Mouse (Mus musculus): ENCODE results near the gene Ralgds. TPM values are rescaled to one million over a fixed set of nuclear protein-coding genes. Genes with fewer than 3 reads are reported as not detected.
A peak's percentile ranks its signal among the peaks of the same experiment; 100 is the strongest.
"Not testable (repeated sequence)": the region's sequence is repeated elsewhere in the genome, so short reads cannot be mapped to it uniquely, and the experiment has no call there.

The Ralgds gene
- total RNA-seq, 2 experiments from 2014 or later, result 123 to 128 TPM

DNA sequence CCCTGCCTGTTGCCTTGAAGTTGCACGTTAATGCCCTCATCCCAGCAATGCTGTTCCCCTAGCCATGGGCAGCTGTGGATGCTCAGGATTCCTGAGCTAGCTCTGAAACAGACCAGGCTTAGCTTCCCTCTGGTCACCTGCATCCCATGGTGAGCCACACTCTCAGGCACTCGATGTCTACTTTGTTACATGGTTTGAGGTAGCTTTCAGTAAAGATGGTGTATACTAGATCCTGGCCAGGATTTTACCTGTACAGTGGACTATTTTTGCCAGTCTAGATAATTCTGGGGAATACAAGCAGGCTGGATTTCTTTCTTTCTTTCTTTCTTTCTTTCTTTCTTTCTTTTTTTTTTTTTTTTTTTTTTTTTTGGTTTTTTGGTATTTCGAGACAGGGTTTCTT lies 7.1 kb upstream of the Ralgds start, which contains the start of gene Gm10134:
Gene Gm10134, plus strand, starts transcription at position 301 of the 400 bp plus-strand sequence.
- no peak for DNase-seq

DNA sequence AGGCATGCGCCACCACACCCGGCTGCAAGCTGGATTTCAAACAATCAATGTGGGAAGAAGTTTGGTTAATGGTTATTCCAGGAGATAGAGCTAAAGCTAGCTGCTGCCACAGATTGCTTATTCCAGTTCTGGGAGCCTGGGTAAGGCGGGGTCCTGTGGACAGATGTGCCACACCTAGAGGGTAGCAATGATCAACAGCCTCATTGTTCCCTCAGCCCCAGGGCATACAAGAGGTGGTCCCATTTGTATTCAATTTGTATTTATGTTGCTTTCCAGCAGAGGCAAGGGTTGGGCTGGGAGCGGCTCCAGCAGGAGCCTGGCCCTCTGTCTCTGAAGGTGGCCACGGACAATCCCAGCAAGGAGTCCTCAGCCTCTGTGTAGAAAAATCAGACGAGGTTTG lies 6.6 kb upstream of the Ralgds start:
- no peak for DNase-seq

DNA sequence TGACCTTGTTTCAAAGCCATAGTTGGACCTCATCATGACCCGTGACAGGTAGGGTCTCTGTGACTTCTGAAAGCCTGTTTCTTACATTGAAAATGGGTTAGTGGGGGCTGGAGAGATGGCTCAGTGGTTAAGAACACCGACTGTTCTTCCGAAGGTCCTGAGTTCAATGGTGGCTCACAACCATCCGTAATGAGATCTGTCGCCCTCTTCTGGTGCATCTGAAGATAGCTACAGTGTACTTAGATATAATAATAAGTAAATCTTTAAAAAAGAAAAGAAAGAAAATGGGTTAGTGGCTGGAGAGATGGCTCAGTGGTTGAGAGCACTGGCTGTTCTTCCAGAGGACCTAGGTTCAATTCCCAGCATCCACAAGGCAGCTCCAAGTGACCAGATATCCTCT lies 1.3 kb upstream of the Ralgds start:
- not testable (repeated sequence) for DNase-seq

- peak in 1 of 2 experiments; percentile 40 for DNase-seq
These were observed 776 bp downstream of the Ralgds start for GRCm38 (mm10) chr2:28513431-28514370.

- DNase-seq, result peak; percentile 81 to 85
These were observed 1.6 kb downstream of the Ralgds start for GRCm38 (mm10) chr2:28514489-28514888.

DNA sequence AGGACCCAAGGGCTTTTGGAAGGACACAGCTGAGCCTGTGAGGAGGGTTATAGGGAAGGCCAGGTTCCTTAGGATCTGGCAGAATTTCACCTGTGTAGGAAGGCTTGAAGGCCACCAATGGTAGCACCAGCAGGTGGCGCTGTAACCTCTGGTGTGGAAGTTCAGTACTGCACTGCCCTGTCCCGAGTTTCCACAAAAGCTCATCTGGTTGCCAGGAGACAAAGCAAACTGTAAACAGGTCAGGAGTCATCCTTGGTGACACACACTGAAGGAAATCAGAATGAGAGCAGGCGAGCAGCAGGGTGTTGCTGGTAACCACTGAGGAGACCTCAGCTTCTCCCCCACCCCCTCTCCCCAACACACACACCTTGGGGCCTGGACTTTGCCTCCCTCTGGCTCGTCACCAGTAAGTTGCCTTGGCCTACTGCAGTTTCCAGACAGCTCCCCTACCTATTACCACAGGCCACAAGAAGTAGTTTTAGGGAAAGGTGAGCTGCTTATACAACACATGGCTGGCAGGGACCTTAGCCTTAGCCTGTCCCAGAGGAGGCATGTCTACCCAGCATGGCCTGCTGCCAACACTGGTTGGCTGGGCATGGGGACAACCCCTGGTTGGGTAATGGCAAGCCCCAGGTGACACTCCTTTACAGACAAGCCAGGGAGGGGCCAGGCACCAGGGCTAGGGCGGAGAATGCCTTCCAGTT lies 4.4 kb downstream of the Ralgds start:
- peak in 1 of 2 experiments; percentile 46 for DNase-seq

GRCm38 (mm10) chr2:28518231-28518630 lies 5.3 kb downstream of the Ralgds start:
- DNase-seq, result peak in 1 of 2 experiments; percentile 45

DNA sequence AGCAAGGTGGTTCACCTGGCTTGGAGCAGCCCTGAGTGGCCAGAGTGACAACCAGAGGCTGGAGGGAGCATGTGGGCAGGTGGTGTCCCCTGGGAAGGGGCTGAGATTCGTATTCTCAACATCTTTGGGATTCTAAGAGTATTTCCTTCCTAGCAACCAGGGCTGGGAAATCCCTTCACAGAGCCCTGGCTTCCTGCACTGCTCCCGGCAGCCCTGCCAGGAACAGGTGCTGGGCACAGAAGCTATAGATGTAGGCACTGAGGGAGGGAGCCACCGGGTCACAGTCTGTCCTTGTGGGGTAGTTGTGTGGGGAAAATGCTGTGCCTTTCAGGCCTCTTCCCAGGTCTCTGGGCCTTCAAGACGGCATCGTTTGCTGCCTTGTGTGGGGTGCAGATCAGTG lies 7.7 kb downstream of the Ralgds start:
- no peak for DNase-seq

DNA sequence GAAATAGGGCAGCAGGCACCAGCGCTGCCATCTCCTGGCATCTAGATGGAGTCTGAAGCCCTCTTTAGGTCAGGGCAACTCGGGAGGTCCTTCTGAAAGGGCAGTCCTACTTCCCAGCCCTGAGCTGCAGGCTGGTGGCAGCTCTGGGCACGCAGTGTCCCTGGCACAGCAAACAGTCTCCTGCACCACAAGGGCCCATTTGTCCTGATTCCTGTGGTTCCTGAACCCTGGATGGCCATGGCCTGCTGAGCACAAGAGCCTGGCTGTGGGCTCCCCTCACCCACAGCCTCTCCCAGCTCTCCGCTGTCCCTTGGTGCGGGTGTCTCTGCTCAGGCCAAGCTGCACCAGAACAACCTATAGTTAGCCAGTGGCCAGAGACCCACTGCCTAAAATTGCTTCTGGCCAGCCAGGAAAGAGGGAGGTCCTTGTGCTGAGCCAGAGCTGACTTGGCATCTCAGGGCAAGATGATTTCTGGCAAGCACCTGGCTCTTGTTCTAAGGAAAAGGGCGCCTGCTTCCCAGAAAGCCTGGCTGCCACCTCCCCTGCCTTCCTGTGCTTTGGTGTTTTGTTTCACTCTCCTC lies 8.7 kb downstream of the Ralgds start:
- peak; percentile 71 to 82 for DNase-seq

DNA sequence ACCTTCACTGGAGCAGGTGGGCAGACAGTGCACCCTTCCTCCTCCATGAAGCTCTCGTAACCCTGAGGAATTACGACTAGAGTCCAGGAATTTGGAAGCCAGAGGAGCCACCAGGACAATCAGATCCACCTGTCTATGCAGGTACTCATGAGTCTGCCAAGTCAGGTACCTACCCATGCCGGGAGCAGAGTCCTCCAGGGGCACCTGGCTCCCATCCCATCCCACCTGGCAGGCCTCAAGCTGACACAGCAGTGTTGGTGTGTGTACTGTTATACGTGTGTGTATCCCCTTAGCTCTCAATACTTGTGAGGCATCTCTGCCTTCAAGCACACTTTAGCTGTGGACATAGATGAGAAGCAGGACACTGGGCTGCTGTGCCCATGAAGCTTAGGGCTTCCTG lies 9.2 kb downstream of the Ralgds start:
- DNase-seq, result peak in 1 of 2 experiments; percentile 11

DNA sequence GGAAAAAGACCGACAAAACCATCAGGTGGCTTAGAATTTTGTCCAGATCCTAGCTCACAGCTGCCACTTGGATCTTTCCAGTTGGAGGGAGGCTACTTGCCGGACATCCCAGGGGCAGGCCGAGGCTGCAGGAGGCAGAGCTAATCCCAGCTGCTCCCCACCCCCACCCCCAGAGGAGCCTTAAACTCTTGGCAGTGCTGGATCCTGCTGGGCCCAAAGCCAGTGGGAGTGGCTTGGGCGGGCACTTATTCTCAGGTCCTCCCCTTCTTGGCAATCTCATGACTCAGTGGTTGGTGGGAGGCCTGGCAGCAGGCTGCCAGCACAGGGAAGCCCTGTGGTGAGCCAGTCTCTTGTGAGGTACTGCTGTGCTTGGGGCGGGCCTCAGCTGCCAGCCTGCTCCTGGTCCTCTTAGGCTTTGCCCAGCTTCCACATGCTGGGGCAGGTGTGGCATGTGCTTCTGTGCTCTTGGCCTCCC lies 10.8 kb downstream of the Ralgds start:
- DNase-seq, result peak; percentile 90

- DNase-seq, result no peak
These were observed 11.5 kb downstream of the Ralgds start for GRCm38 (mm10) chr2:28524406-28524805.

GRCm38 (mm10) chr2:28525219-28525942 lies 12.5 kb downstream of the Ralgds start:
- peak in 1 of 2 experiments; percentile 68 for DNase-seq

GRCm38 (mm10) chr2:28525943-28526876 lies 13.3 kb downstream of the Ralgds start:
- DNase-seq, result no peak

DNA sequence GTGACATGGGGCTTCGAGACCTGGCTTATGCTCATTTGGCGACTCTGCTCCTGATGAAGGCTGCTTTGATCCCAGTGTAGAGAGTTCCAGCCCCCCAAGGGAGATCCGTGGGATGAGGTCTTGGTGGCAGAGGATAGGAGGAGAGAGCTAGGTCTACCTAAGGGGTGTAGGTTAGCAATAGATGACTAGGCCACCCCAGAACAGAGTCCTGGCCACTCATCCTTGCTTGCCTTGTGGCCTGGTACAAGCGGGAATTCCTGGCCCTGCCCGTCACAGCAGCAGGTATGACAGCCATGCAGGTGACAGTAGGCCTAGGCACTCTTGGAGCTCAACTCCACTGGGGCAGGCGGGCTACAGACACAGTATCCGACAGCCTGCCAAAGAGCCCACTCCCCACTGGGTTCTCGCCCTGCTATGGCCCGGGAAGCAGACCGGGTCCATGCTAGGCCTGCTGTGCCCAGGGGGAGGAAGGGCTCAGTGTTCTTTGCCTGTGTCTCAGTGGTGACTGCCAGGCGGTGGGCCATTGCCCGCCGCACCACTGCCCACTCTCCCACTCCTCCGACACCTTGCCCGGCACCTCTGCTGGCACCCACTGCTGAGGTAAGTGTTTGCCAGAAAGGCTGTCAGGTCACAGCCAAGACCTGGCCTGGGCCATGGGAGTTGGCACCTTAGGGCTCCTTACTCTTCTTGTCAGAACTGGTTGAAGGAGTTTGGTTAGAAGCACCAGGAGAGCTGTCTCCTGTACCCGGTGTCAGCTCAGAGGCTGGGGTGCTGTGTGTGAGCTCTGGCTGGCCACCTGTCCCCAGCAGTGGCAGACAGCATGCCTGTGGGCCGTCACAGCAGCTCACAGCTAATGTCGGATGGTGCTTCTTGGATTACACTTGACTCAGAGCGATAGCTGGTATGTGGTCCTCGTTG lies 14.8 kb downstream of the Ralgds start:
- no peak for DNase-seq

GRCm38 (mm10) chr2:28528354-28528730 lies 15.4 kb downstream of the Ralgds start:
- DNase-seq, result no peak

- no peak for DNase-seq
These were observed 16.9 kb downstream of the Ralgds start for GRCm38 (mm10) chr2:28529856-28530255.

GRCm38 (mm10) chr2:28530311-28530710 lies 17.4 kb downstream of the Ralgds start:
- no peak for DNase-seq

GRCm38 (mm10) chr2:28532938-28533771 lies 20.2 kb downstream of the Ralgds start:
- peak; percentile 89 to 90 for DNase-seq

Measured in layer of hippocampus, postnatal 36 days (tissue).